Mouse (Mus musculus): ENCODE results near the gene Cldn12.

The Cldn12 gene

DNA sequence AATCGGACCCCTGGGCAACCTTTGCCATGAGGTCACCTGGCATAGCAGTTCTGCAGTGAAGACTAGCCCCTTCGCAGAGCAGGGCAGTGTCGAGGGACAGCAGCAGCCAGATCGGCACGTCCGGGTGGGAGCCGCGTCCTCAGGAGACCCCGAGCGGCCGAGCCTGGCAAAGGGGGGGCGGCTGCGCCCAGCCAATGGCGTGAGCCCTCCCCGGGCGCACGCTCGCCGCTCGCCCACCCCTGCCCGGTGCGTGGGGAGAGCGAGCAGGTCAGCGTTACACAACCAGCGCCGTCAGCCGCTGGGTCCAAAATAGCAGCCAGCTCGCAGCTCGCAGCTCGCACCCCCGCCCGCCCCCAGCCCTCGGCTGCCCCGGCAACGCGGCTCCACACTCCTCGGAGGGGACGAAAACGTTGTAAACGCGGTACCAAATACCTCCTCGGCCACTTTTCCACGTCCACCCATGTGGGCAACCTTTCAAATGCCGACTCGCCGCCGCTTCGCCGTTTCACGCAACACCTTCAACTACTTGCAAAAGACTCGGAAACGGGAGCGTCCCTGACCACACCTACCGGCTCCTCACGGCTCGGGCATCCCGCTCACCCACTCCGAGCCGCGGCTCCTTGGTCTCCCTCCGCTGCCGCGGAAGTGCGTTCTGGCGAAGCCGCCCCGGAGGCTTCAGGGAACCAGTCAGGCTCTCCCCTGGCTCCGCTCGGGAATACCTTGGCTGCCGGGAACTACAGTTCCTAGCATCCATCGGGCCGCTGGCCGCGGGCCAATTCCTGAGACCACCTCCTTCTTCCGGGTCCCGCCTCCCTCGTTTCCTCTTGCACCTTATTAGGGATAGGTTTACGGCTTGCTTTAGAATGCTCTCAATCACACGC is at the start of gene Cldn12:
Gene Cldn12, minus strand, starts transcription at position 763 of the 881 bp plus-strand sequence.
- DNase-seq (ENCODE audit: low read depth, low spot score) = peak; percentile 76

GRCm38 (mm10) chr5:5562435-5562834 is 47.7 kb upstream of the Cldn12 start:
- no peak for DNase-seq (ENCODE audit: low read depth, low spot score)

DNA sequence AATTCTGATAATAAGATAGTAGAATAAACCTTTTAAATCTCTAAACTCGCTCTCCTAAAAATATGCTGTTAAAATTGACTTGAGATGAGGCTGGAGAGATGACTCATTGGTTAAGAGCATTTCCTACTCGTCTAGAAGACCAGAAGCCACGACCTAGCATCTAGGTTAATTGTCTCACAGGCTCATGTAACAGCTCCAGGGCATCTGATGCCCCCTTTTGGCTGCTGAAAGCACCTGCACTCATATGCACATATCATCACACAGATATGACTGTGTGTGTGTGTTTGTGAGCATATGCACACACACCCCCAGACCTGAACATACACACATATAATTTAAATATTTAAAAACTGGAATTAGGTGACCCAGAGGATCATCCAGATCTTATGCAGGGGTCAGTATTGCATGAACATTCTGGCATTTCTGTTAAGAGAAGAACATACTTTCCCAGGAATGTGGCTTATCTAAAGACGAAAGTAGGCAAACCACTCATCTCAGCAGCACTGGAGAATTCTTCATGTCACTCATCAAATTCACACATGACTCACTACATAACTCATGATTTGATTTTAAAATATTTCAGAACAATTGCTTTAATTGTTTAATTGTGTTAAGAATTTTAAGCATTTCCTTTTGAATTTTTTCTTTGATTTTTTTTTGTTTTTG is 46.4 kb upstream of the Cldn12 start:
- DNase-seq (ENCODE audit: low read depth, low spot score) = peak; percentile 24

GRCm38 (mm10) chr5:5559798-5560197 is 45.0 kb upstream of the Cldn12 start:
- no peak for DNase-seq (ENCODE audit: low read depth, low spot score)

GRCm38 (mm10) chr5:5559079-5559740 is 44.5 kb upstream of the Cldn12 start, which contains the start of gene Gtpbp10:
Gene Gtpbp10 (minus strand): TSS chr5:5559538.
- DNase-seq (ENCODE audit: low read depth, low spot score) = peak; percentile 94

GRCm38 (mm10) chr5:5551110-5551509 is 36.4 kb upstream of the Cldn12 start:
- no peak for DNase-seq (ENCODE audit: low read depth, low spot score)

DNA sequence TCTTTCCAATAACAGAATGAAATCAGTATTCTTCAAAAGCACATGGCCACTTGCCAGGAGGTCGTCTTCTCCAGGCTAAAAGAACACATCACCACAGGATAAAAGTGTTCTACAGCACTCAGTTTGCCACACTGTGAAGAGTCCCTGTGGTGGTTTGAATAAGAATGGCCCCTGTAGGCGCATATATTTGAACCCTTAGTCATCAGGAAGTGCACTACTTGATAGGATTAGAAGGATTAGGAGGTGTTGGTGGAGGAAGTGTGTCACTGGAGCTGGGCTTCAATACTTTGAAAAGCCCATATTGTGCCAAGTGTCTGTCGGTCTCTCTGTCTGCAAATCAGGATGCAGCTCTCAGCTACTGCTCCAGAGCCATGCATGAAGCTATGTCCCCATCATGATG is 25.6 kb upstream of the Cldn12 start:
- no peak for DNase-seq (ENCODE audit: low read depth, low spot score)

GRCm38 (mm10) chr5:5539771-5540170 is 25.0 kb upstream of the Cldn12 start:
- DNase-seq (ENCODE audit: low read depth, low spot score) = no peak

DNA sequence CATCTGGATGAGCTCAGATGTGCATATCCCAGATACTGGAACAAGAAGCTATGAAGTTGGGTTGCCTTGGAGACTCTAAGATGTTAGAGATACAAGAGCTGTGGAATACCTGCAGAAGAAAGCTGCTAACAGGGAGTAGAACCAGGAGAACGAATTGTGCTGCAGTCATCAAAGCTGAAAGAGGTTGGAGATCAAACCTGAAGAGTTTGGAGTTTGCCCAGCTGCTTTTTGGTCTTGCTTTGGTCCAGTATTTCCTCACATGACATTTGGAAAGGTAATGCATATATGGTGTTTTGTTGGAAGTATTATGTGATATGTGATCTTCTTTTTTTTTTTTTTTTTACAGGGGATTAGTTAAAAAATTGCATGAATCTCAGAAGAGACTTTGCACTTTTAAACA is 21.4 kb upstream of the Cldn12 start:
- DNase-seq (ENCODE audit: low read depth, low spot score) = no peak

DNA sequence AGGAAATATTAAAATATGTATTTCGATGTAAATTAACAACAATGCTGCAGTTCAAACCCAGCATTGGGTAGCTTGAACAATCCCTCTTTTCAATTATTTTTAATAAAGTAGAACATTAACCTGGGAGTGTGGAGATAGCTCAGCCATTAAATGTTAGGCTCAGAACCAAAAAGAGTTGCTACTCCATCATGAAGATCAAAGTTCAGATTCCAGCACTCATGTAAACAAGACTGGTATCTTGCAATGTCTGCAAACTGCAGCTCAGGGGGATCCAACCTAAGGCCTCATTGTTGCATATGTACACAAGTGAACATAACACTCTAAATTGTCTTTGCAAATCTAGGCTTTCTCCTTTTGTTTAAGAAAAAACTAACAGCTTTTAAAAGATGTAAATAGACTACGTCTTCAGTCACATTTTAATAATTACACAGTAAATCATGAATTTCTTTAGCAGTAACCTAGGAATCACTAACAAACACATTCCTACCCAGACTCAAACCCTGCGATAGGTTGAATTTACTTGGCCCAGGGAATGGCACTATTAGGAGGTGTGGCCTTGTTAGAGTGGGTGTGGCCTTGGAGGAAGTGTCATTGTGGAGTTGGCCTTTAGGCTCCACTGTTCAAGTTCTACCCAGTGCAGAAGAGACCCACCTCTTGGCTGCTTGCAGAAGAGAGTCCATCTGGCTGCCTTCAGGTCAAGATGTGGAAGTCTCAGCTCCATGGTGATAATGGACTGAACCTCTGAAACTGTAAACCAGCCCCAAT is 19.1 kb upstream of the Cldn12 start:
- no peak for DNase-seq (ENCODE audit: low read depth, low spot score)

DNA sequence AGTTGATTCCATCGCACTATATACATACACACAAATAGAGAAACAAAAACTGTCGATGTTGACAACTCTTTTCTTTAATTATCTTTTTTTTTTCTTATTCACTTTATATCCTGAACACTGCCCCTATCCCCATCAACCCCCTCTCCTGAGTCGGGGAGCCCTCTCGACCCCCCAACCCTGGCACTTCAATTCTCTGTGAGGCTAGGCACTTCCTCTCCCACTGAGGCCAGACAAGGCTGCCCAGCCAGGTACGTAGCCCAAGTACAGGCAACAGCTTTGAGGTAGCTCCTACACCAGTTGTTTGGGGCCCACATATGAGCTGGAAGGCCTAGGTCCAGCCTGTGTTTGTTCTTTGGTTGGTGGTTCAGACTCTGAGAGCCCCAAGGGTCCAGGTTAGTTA is 653 bp upstream of the Cldn12 start:
- DNase-seq (ENCODE audit: low read depth, low spot score) = no peak

GRCm38 (mm10) chr5:5511401-5511800 is 3.4 kb downstream of the Cldn12 start:
- no peak for DNase-seq (ENCODE audit: low read depth, low spot score)

DNA sequence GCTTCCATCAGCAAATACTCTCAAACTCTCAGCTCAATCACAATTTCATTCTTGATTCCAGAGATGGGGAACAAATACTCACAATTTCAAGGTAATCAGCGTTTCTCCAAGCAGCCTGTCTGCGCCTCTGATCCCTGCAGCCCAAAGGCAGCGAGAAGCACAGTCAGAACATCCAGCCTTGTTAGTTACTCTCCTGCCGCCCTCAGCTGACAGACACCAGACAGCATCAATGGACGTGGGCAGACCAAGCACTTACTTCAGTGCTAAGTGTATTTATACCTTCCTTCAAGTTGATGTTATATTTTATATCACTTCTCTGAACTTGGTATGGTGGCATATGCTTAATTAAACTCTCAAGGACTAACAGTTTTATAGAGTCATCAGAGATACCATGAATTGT is 3.8 kb downstream of the Cldn12 start:
- no peak for DNase-seq (ENCODE audit: low read depth, low spot score)

DNA sequence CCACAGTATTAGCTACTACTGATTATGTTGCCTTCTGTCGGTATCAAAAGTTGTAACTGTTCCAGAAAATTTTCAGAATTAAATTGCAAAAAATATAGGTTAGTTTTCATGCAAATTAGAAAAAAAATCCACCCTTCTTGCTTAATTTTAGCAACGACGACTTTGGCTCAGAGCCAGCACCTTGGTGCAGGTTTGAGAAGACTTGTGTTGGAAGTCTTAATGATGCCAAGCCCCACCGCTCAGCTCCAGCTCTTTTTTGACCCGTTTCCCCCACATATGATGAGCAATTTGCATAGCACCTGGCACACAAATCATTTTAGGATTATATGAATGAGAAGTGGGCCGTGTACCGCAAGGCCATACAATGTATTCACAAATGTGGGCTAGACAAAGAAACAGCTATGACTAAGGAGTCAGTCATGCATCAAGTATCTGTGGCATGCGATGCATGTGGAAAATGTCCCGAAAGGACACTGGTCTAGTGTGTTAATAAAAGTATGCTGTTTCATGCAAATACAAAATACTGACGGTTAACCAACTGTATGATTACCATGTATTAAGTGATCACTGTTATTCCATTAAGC is 4.4 kb downstream of the Cldn12 start:
- no peak for DNase-seq (ENCODE audit: low read depth, low spot score)

DNA sequence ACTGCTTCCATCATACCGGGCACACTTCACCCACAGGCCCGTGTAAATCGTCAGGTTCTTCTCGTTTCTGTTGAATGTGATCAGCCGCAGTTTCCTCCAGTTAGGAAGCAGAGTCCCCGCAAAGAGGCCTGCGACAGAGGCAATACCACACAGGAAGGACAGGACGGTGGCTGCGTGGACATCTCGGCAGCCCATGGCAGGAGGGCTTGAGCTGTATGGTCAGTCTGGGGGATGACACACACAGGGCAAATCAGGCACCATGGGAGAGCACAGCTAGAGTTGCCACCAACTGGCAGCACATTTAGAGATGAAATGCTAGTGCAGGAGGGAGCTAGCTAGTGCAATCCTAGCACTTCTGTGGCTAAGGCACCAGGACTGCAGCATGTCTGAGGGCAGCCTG is 6.5 kb downstream of the Cldn12 start:
- no peak for DNase-seq (ENCODE audit: low read depth, low spot score)

- DNase-seq (ENCODE audit: low read depth, low spot score) = peak; percentile 31
Measured at GRCm38 (mm10) chr5:5507701-5508225, 7.0 kb downstream of the Cldn12 start.

DNA sequence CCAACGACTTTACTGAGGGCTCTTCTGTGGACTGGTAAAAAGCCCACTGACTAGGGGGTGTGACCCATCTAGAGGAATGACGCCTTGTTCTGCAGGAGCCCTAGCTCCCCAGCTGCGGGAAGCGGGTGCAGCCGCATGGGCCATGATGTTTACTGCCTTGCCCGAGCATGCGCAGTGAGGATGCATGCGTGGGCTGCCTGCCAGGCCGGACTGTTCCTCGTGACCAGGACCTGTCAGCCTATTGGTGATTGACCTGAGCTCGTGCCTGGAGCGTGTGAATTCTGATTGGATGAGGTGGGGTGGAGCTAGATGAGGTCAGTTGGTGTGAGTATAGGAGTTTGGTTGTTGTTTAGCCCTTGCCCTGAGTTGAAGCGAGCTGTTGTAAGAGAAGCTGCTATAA is 10.3 kb downstream of the Cldn12 start:
- no peak for DNase-seq (ENCODE audit: low read depth, low spot score)

GRCm38 (mm10) chr5:5503381-5503780 is 11.4 kb downstream of the Cldn12 start:
- no peak for DNase-seq (ENCODE audit: low read depth, low spot score)

GRCm38 (mm10) chr5:5501583-5501982 is 13.2 kb downstream of the Cldn12 start:
- DNase-seq (ENCODE audit: low read depth, low spot score) = no peak

GRCm38 (mm10) chr5:5496393-5496792 is 18.4 kb downstream of the Cldn12 start:
- no peak for DNase-seq (ENCODE audit: low read depth, low spot score)

DNA sequence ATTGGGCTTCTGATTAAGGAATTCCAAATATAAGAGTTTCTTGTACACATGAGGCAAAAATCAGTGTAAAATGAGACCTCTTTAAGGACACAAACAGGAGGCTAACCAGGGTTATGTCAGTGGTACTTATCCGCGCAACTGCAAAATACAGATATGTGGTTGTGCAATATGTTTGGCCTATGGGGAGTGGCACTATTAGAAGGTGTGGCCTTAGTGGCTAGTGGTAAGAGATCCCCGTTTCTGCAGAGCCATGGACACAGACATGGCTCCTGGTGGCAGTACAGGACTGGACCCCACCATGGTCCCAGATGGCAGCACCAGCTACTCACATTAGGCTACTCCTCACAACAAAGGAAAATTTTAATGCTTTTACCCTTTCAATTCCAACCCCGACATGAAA is 19.7 kb downstream of the Cldn12 start:
- no peak for DNase-seq (ENCODE audit: low read depth, low spot score)

Data from CD4-positive, CD25-positive, alpha-beta regulatory T cell, adult 2 months (primary cell).